Mouse (Mus musculus): ENCODE results near the gene Zswim4. TPM values are rescaled to one million over a fixed set of nuclear protein-coding genes. Genes with fewer than 3 reads are reported as not detected.

The Zswim4 gene
- polyA plus RNA-seq, 1 experiment from 2014 or later: 8.0 TPM

DNA sequence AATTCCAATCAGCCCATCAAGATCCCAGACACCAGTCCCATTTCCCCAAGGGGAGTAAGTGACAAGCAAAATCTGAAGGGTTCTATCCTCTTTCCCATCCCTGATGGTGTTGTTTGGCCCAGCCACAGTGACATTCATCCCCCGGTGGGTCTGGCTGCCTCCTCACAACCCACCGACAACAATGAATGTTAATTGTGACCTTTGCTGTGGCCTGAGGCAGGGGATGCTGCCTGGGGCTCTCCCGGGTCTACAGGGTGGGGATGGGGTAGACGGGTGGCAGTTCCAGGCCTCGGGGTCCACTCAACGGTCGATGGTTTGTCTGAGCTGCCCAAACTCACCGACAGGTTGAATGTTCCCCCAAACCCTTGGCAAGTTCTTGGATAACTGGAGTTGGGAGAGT lies 58.3 kb downstream of the Zswim4 start:
- ATAC-seq (ENCODE audit: low FRiP score, low TSS enrichment) (no peak), DNase-seq (ENCODE audit: low spot score) (no peak)
- no peak overlapping the region for H3K9ac ChIP-seq (ENCODE audit: low read length)
- no peaks in the 10 kb centered on the region for H3K36me3 ChIP-seq (ENCODE audit: control insufficient read depth, insufficient read depth, low read length)
- H3K9me3 ChIP-seq (ENCODE audit: control insufficient read depth, low read length): no peaks in the 10 kb centered on the region
- WGBS: 82% methylated on average over 8 of the region's 8 CpGs
- H3K4me3 ChIP-seq (ENCODE audit: low read depth, low read length): no peak overlapping the region
- no peak for TF ChIP-seq CTCF (IDR thresholded peaks at IDR 0.05; ENCODE audit: low read depth)
- TF ChIP-seq EP300 (optimal IDR thresholded peaks at IDR 0.05): no peak
- no peak overlapping the region for H3K27ac ChIP-seq (replicated peaks)
- peaks cover 3% of the 10 kb centered on the region; the same call in 1 of the 2 replicates for H3K4me1 ChIP-seq (replicated peaks; ENCODE audit: control insufficient read depth, insufficient read depth)
- H3K27me3 ChIP-seq (ENCODE audit: control insufficient read depth, insufficient read depth, low read length): no peaks in the 10 kb centered on the region
- no peak overlapping the region for H3K4me2 ChIP-seq (replicated peaks; ENCODE audit: low read depth)

- H3K9ac ChIP-seq (ENCODE audit: low read length): no peak overlapping the region
- H3K36me3 ChIP-seq (ENCODE audit: control insufficient read depth, insufficient read depth, low read length): peaks cover 2% of the 10 kb centered on the region; the same call in 1 of the 2 replicates
- DNase-seq (ENCODE audit: low spot score) (no peak), ATAC-seq (ENCODE audit: low FRiP score, low TSS enrichment) (no peak)
- no peak overlapping the region for H3K27ac ChIP-seq (replicated peaks)
- no peak overlapping the region for H3K4me3 ChIP-seq (ENCODE audit: low read depth, low read length)
- no peaks in the 10 kb centered on the region for H3K27me3 ChIP-seq (ENCODE audit: control insufficient read depth, insufficient read depth, low read length)
- WGBS: 76% methylated on average over 3 of the region's 3 CpGs
- no peak for TF ChIP-seq CTCF (IDR thresholded peaks at IDR 0.05; ENCODE audit: low read depth)
- TF ChIP-seq EP300 (optimal IDR thresholded peaks at IDR 0.05): no peak
- H3K4me1 ChIP-seq (replicated peaks; ENCODE audit: control insufficient read depth, insufficient read depth): peaks cover 3% of the 10 kb centered on the region; the same call in 1 of the 2 replicates
- H3K4me2 ChIP-seq (replicated peaks; ENCODE audit: low read depth): no peak overlapping the region
- no peaks in the 10 kb centered on the region for H3K9me3 ChIP-seq (ENCODE audit: control insufficient read depth, low read length)
Measured at GRCm38 (mm10) chr8:84177405-84177804, 59.5 kb downstream of the Zswim4 start.

DNA sequence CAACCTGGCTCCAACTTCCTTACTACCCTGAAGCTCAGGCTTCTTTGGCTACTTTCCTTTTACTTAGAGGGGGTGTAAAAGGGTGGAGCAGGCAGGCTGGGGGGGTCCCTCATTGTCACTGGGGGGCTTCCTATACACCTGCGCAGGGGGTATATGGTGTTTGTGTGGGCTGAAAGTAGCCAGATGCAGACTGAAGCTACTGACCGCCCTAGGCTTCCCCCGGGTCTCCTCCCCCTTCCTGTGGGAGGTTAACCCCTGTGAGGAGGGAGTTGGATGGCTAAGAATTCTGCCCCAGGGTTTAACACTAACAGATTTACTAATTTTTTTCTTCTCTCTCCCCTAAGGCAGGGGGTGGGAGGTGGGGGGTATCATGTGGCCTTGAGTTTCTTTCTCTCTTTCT lies 60.3 kb downstream of the Zswim4 start:
- H3K9ac ChIP-seq (ENCODE audit: low read length): no peak overlapping the region
- DNase-seq (ENCODE audit: low spot score) (no peak), ATAC-seq (ENCODE audit: low FRiP score, low TSS enrichment) (no peak)
- peaks cover 2% of the 10 kb centered on the region; the same call in 1 of the 2 replicates for H3K36me3 ChIP-seq (ENCODE audit: control insufficient read depth, insufficient read depth, low read length)
- peaks cover 3% of the 10 kb centered on the region; the same call in 1 of the 2 replicates for H3K4me1 ChIP-seq (replicated peaks; ENCODE audit: control insufficient read depth, insufficient read depth)
- no peaks in the 10 kb centered on the region for H3K9me3 ChIP-seq (ENCODE audit: control insufficient read depth, low read length)
- no peak overlapping the region for H3K27ac ChIP-seq (replicated peaks)
- no peak overlapping the region for H3K4me2 ChIP-seq (replicated peaks; ENCODE audit: low read depth)
- no peak overlapping the region for H3K4me3 ChIP-seq (ENCODE audit: low read depth, low read length)
- H3K27me3 ChIP-seq (ENCODE audit: control insufficient read depth, insufficient read depth, low read length): no peaks in the 10 kb centered on the region
- 26% methylated on average over 3 of the region's 3 CpGs for WGBS
- no peak for TF ChIP-seq EP300 (optimal IDR thresholded peaks at IDR 0.05)
- TF ChIP-seq CTCF (IDR thresholded peaks at IDR 0.05; ENCODE audit: low read depth): no peak

DNA sequence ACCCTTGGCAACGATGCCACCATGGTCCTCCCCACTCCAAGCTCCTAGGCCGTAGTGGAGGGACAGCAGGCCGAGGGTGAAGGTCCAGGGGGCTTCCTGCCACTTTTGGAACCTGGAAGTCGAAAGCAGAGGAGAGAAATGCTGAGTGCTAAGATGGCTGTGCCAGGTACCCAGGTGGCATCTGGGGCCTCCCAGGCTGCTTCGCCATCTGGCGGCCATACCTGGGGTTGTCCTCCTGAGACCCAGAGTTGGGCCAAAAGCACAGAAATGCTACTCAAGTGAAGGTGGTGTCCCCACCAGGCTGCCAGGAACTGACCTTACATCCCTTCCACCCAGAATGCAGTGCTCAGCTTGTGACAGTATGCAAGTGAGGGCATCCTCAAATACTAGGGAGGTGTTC lies 63.0 kb downstream of the Zswim4 start:
- H3K36me3 ChIP-seq (ENCODE audit: control insufficient read depth, insufficient read depth, low read length): peaks cover 5% of the 10 kb centered on the region; the same call in 1 of the 2 replicates
- no peak overlapping the region for H3K9ac ChIP-seq (ENCODE audit: low read length)
- no peak overlapping the region for H3K27ac ChIP-seq (replicated peaks)
- H3K4me2 ChIP-seq (replicated peaks; ENCODE audit: low read depth): no peak overlapping the region
- H3K4me1 ChIP-seq (replicated peaks; ENCODE audit: control insufficient read depth, insufficient read depth): no peaks in the 10 kb centered on the region
- DNase-seq (ENCODE audit: low spot score): peak; percentile 53
- H3K4me3 ChIP-seq (ENCODE audit: low read depth, low read length): no peak overlapping the region
- WGBS: 78% methylated on average over 6 of the region's 6 CpGs
- no peak for TF ChIP-seq EP300 (optimal IDR thresholded peaks at IDR 0.05)
- peak; percentile 67 for TF ChIP-seq CTCF (IDR thresholded peaks at IDR 0.05; ENCODE audit: low read depth)
- H3K9me3 ChIP-seq (ENCODE audit: control insufficient read depth, low read length): no peaks in the 10 kb centered on the region
- H3K27me3 ChIP-seq (ENCODE audit: control insufficient read depth, insufficient read depth, low read length): no peaks in the 10 kb centered on the region
- ATAC-seq (ENCODE audit: low FRiP score, low TSS enrichment): peak; percentile 56; the same call in 1 of the 2 replicates

DNA sequence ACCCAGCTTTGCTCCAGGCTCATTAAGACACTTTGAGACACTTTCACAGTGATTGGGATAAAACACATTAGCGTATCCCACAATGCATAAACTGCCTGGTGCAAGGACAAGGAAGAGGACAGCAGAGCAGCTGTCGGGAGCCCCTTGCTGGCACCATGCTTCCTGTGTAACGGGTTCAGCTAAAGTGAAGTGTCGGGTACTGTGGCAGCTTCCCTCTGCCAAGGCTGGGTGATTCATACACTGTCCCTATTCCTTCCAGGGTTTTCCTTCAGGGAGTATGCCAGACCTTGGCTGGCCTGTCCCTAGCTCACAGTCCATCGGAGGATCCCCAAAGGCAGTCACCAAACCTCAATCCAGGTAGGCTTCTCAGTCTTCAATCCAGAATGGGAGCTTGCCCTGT lies 66.8 kb downstream of the Zswim4 start:
- DNase-seq (ENCODE audit: low spot score): no peak
- TF ChIP-seq CTCF (IDR thresholded peaks at IDR 0.05; ENCODE audit: low read depth) (no peak), EP300 (optimal IDR thresholded peaks at IDR 0.05) (no peak)
- Histone ChIP-seq H3K4me2 (replicated peaks; ENCODE audit: low read depth) (no peak overlapping the region), H3K4me3 (ENCODE audit: low read depth, low read length) (no peak overlapping the region), H3K36me3 (ENCODE audit: control insufficient read depth, insufficient read depth, low read length) (peaks cover 5% of the 10 kb centered on the region; the same call in 1 of the 2 replicates), H3K27me3 (ENCODE audit: control insufficient read depth, insufficient read depth, low read length) (no peaks in the 10 kb centered on the region), H3K9ac (ENCODE audit: low read length) (no peak overlapping the region), H3K27ac (replicated peaks) (no peak overlapping the region), H3K9me3 (ENCODE audit: control insufficient read depth, low read length) (no peaks in the 10 kb centered on the region), H3K4me1 (replicated peaks; ENCODE audit: control insufficient read depth, insufficient read depth) (no peaks in the 10 kb centered on the region)
- WGBS: 86% methylated on average over 5 of the region's 5 CpGs
- no peak for ATAC-seq (ENCODE audit: low FRiP score, low TSS enrichment)

GRCm38 (mm10) chr8:84167696-84168095 lies 69.2 kb downstream of the Zswim4 start:
- ATAC-seq (ENCODE audit: low FRiP score, low TSS enrichment): no peak
- no peak overlapping the region for H3K27ac ChIP-seq (replicated peaks)
- H3K9ac ChIP-seq (ENCODE audit: low read length): no peak overlapping the region

More at GRCm38 (mm10) chr8:84167696-84168095, 69.2 kb downstream of the Zswim4 start:
- Histone ChIP-seq H3K36me3 (ENCODE audit: control insufficient read depth, insufficient read depth, low read length) (peaks cover 5% of the 10 kb centered on the region; the same call in 1 of the 2 replicates), H3K4me2 (replicated peaks; ENCODE audit: low read depth) (no peak overlapping the region), H3K27me3 (ENCODE audit: control insufficient read depth, insufficient read depth, low read length) (no peaks in the 10 kb centered on the region), H3K4me3 (ENCODE audit: low read depth, low read length) (no peak overlapping the region), H3K4me1 (replicated peaks; ENCODE audit: control insufficient read depth, insufficient read depth) (no peaks in the 10 kb centered on the region), H3K9me3 (ENCODE audit: control insufficient read depth, low read length) (no peaks in the 10 kb centered on the region)
- 90% methylated on average over 2 of the region's 2 CpGs for WGBS
- DNase-seq (ENCODE audit: low spot score): no peak
- TF ChIP-seq CTCF (IDR thresholded peaks at IDR 0.05; ENCODE audit: low read depth) (no peak), EP300 (optimal IDR thresholded peaks at IDR 0.05) (no peak)

MicroRNA genes within 50 kb of the gene (microRNA counts, 519-probe panel; counts per million panel counts)
- microRNA mmu-miR-181c (4,162 counts per million, percentile 33 among the panel's probes with 10 or more counts), microRNA mmu-miR-23a (6,763 counts per million, percentile 87 among the panel's probes with 10 or more counts), microRNA mmu-miR-27a (7,180 counts per million, percentile 91 among the panel's probes with 10 or more counts)

Small RNA genes lying within 50 kb of the gene (microRNA-seq; reads per million reads assigned to microRNA genes)
- gene Mir181c (3,503 reads per million, percentile 86 among the genes with 10 or more reads in this experiment), gene Mir181d (1,305 reads per million, percentile 75 among the genes with 10 or more reads in this experiment), gene Mir23a (37,636 reads per million, percentile 98 among the genes with 10 or more reads in this experiment), gene Mir24-2 (not detected), gene Mir27a (1,564 reads per million, percentile 76 among the genes with 10 or more reads in this experiment), gene Mir3074-2 (not detected)

Other genes with a start within 250 kb of the Zswim4 start
- 4.2 and 4.5 TPM in 2 replicates for gene Samd1, start 239.4 kb downstream of the Zswim4 start, polyA plus RNA-seq (2015; fragmentation: Nextera tagmentation; extraction: Ambion mirVana)
- 0.36 and 0.38 TPM in 2 replicates for gene 1700067K01Rik, start 235.6 kb downstream of the Zswim4 start, polyA plus RNA-seq (2015; fragmentation: Nextera tagmentation; extraction: Ambion mirVana)
- 5.8 and 6.1 TPM in 2 replicates for gene 2210011C24Rik, start 224.9 kb downstream of the Zswim4 start, polyA plus RNA-seq (2015; fragmentation: Nextera tagmentation; extraction: Ambion mirVana)
- 0.96 and 1.3 TPM in 2 replicates for gene Palm3, start 215.6 kb downstream of the Zswim4 start, polyA plus RNA-seq (2015; fragmentation: Nextera tagmentation; extraction: Ambion mirVana)
- gene Il27ra, start 194.5 kb downstream of the Zswim4 start, polyA plus RNA-seq (2015; fragmentation: Nextera tagmentation; extraction: Ambion mirVana): 0.40 and 0.44 TPM in 2 replicates
- gene Rln3, start 192.1 kb downstream of the Zswim4 start, polyA plus RNA-seq (2015; fragmentation: Nextera tagmentation; extraction: Ambion mirVana): 0.17 TPM in 1 of 2 replicates, not detected in the other
- gene Gm10643, start 171.9 kb downstream of the Zswim4 start, polyA plus RNA-seq (2015; fragmentation: Nextera tagmentation; extraction: Ambion mirVana): 0.96 and 1.2 TPM in 2 replicates
- gene Rfx1, start 170.2 kb downstream of the Zswim4 start, polyA plus RNA-seq (2015; fragmentation: Nextera tagmentation; extraction: Ambion mirVana): 2.7 and 3.0 TPM in 2 replicates
- 4.1 and 4.4 TPM in 2 replicates for gene Dcaf15, start 132.3 kb downstream of the Zswim4 start, polyA plus RNA-seq (2015; fragmentation: Nextera tagmentation; extraction: Ambion mirVana)
- 0.11 and 0.21 TPM in 2 replicates for gene Podnl1, start 111.1 kb downstream of the Zswim4 start, polyA plus RNA-seq (2015; fragmentation: Nextera tagmentation; extraction: Ambion mirVana)
- 15.8 and 17.5 TPM in 2 replicates for gene Cc2d1a, start 89.1 kb downstream of the Zswim4 start, polyA plus RNA-seq (2015; fragmentation: Nextera tagmentation; extraction: Ambion mirVana)
- 0.28 and 0.40 TPM in 2 replicates for gene 4930432K21Rik, start 89.0 kb downstream of the Zswim4 start, polyA plus RNA-seq (2015; fragmentation: Nextera tagmentation; extraction: Ambion mirVana)
- 2.0 and 4.4 TPM in 2 replicates for gene Nanos3, start 51.8 kb downstream of the Zswim4 start, polyA plus RNA-seq (2015; fragmentation: Nextera tagmentation; extraction: Ambion mirVana)
- 299 and 309 TPM in 2 replicates for gene D8Ertd738e, start 12.7 kb upstream of the Zswim4 start, polyA plus RNA-seq (2015; fragmentation: Nextera tagmentation; extraction: Ambion mirVana)
- gene Mri1, start 20.3 kb upstream of the Zswim4 start, polyA plus RNA-seq (2015; fragmentation: Nextera tagmentation; extraction: Ambion mirVana): 61.7 and 62.7 TPM in 2 replicates
- 10.1 and 10.4 TPM in 2 replicates for gene Ccdc130, start 33.3 kb upstream of the Zswim4 start, polyA plus RNA-seq (2015; fragmentation: Nextera tagmentation; extraction: Ambion mirVana)
- 2.6 and 2.9 TPM in 2 replicates for gene Cacna1a, start 151.4 kb upstream of the Zswim4 start, polyA plus RNA-seq (2015; fragmentation: Nextera tagmentation; extraction: Ambion mirVana)